Mouse (Mus musculus) regulatory T cell (primary cell): Measurements from ENCODE around the gene Itgae.
"Not testable (repeated sequence)": the region's sequence is repeated elsewhere in the genome, so short reads cannot be mapped to it uniquely, and the experiment has no call there.

ENCODE experiments used
- in situ Hi-C: fragments of 300-600 bp; cut with MboI, MseI; formaldehyde crosslinking; loops from one replicate; pipeline ENCODE4 v1.15.1; 2025; ENCODE audit warnings: high pct_unique_total_duplicates

The Itgae gene

DNA sequence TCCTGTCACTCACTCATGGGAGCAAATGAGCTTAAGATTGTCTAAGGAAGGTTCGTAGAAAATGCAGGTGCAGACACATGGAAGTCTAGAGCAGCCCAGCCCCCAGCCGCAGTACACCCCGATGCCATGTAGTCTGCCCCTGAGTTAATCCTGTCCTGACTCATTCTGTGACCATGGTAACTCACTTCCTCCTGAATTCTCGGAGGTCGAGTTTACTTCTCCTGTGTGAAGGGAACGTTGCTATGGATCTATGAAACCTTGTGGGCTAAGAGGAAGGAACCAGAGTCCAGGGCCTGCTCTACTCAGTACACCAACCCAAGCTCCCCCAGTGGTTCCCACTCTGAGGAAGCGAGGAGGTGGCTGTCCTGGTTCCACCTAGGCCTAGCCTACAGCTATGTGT, 2.5 kb downstream of the Itgae start:
- in situ Hi-C loops = no loop called here

GRCm38 (mm10) chr11:73094231-73094995, 4.0 kb downstream of the Itgae start:
- in situ Hi-C loops = no loop called here

DNA sequence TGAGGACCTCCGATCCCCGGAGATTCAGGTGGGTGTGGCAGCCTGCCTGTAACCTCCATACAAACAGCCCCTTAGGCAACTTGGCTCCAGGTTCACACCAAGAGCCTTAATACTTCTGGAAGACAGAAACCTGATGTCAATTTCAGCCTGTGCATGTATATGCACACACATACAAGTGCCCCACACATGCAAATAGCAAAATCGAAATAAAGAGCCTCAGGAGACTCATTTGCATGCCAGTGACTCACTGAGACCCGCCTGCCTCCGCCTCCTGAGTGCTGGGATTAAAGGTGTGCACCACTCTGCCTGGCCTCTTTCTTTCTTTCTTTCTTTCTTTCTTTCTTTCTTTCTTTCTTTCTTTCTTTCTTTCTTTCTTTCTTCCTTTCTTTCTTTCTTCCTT, 8.5 kb downstream of the Itgae start:
- in situ Hi-C loops = no loop called here

DNA sequence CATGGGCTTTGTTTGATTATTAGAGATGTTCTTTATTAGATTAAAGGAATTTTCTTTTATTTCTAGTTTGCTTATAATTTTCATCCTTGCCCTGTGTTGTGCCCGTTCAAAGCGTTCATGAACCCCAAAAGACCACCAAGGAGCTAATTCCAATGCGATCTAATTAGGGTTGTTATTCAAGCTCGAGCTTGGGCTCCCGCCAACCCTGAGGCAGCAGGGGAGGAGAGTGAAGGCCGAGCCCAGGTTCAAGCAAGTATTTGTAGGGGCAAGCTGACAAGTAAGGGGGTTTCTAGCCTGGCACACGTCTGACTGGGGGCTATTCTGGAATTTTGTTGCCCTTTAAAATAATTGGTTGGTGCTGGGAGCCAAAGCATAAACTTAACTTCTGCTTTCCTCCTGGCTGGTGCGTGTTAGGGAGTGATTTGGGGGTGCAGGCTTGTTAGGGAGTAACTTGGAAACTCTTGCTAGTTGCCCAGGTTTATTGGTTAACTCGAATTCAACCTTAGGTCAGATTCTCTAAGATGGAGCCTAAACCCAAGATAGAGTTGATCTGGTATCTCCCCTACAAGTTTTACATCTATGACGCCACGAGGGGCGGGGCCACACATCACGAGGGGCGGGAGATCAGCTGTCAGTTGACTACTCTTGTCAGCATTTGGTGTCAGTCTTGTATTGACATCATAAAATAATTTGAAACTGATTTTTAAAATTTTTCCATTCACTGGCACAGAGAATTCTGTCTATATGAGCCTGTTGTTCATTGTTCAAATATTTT, 9.8 kb downstream of the Itgae start:
- in situ Hi-C loops = no loop called here

DNA sequence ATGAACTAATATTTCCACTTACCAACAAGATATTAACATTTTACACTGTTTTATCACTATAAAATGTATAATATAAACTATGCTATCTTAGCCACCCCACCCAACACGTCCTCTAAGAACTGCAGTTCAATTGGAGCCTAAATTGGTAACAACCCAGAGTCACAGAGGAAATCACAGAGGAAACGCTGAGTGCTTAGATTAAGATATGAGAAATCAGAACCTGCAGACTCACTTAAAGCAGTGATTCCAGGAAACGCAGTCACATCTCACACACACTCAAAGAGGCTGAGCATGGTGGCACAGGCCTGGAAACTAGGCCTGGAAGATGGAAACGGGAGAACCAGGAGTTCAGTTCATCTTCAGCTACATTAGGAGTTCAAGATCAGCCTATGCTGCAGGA, 10.9 kb downstream of the Itgae start:
- in situ Hi-C loops = no loop called here

GRCm38 (mm10) chr11:73105246-73105645, 14.9 kb downstream of the Itgae start:
- in situ Hi-C loops = no loop called here

DNA sequence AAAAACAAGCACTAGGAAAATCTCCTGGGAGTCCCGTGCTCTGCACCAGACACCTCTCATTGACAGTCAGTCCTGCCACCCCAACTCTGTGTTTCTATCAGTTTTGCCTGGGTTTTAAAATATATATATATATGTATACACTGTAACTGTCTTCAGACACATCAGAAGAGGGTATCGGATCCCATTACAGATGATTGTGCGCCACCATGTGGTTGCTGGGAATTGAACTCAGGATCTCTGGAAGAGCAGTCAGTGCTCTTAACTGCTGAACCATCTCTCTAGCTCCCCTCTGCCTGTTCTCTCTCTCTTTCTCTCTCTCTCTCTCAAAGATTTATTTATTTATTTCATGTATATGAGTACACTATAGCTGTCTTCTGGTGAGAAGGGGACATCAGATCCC, 17.0 kb downstream of the Itgae start:
- in situ Hi-C loops = not testable (repeated sequence)

GRCm38 (mm10) chr11:73108195-73108897, 18.0 kb downstream of the Itgae start:
- in situ Hi-C loops = no loop called here

- in situ Hi-C loops = no loop called here
These were observed 18.7 kb downstream of the Itgae start for GRCm38 (mm10) chr11:73108898-73109625.

DNA sequence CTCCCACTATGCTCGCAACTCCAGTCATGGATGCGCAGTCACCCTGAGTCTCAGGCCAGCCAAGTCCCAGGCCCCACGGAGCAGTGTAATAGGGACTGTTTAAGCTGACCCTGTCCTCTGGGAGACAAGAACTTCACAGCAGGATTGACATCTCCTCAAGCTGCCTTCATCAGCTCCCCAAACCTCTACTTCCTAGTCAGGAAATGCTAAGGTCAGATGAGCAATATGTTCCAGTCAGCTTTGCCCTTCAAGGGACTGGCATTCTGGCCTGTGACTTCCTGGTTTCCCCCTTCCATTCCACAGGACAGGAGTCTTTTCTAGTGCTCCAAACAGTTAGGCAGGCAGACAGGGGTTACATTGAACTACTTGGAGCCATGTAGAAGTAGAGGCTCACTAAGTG, 19.6 kb downstream of the Itgae start:
- in situ Hi-C loops = loop anchor here (5.0 kb wide), 1 partner anchor 38 kb away; no protein-coding TSS in a partner anchor

- in situ Hi-C loops = loop anchor here (5.0 kb wide), 1 partner anchor 39 kb away; no protein-coding TSS in a partner anchor
These were observed 21.0 kb downstream of the Itgae start for GRCm38 (mm10) chr11:73111414-73111813.

- in situ Hi-C loops = no loop called here
These were observed 36.1 kb downstream of the Itgae start for GRCm38 (mm10) chr11:73126495-73126894.

GRCm38 (mm10) chr11:73131020-73131419, 40.6 kb downstream of the Itgae start:
- in situ Hi-C loops = loop anchor here (10.0 kb wide), 1 partner anchor 116 kb away; the partner anchor contains the start of gene Camkk1

DNA sequence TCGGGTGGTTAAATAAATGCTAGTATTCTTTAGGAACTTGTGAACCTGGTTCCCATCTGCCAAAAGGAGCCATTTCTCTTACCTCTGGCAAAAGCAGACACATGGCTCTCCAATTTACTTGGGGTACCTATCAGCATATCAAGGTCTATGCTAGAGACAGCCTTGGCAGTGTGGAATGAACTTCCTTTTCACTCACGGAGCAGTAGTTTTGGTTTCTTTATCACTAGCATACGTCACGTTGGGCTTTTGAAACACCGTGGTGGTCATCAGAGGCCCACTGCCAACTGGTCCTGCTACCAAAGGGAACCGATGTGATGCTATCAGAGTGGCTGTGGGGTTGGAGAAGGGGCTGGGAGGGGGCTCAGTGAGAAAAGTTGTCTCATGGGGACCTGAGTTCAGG, 42.6 kb downstream of the Itgae start:
- in situ Hi-C loops = loop anchor here (10.0 kb wide), 1 partner anchor 118 kb away; the partner anchor contains the start of gene Camkk1

- in situ Hi-C loops = loop anchor here (10.0 kb wide), 1 partner anchor 119 kb away; the partner anchor contains the start of gene Camkk1
These were observed 43.8 kb downstream of the Itgae start for GRCm38 (mm10) chr11:73134222-73134621.

GRCm38 (mm10) chr11:73136587-73136986, 46.2 kb downstream of the Itgae start:
- in situ Hi-C loops = loop anchor here (5.0 to 10.0 kb wide), 2 partner anchors 122 to 146 kb away; partner anchors contain the start of gene Camkk1

- in situ Hi-C loops = loop anchor here (5.0 to 10.0 kb wide), 2 partner anchors 122 to 145 kb away; partner anchors contain the start of gene Camkk1
These were observed 46.7 kb downstream of the Itgae start for GRCm38 (mm10) chr11:73137116-73137515.

- in situ Hi-C loops = loop anchor here (5.0 to 10.0 kb wide), 2 partner anchors 123 to 144 kb away; partner anchors contain the start of gene Camkk1
These were observed 47.5 kb downstream of the Itgae start, which contains the start of gene Haspin for GRCm38 (mm10) chr11:73137591-73138501. Gene Haspin (minus strand): TSS chr11:73138294.

GRCm38 (mm10) chr11:73144261-73144681, 53.9 kb downstream of the Itgae start:
- in situ Hi-C loops = no loop called here
